Mouse (Mus musculus): ENCODE measurements around the gene Gm21679.
"Not testable (repeated sequence)": the region's sequence is repeated elsewhere in the genome, so short reads cannot be mapped to it uniquely, and the experiment has no call there.

The Gm21679 gene

DNA sequence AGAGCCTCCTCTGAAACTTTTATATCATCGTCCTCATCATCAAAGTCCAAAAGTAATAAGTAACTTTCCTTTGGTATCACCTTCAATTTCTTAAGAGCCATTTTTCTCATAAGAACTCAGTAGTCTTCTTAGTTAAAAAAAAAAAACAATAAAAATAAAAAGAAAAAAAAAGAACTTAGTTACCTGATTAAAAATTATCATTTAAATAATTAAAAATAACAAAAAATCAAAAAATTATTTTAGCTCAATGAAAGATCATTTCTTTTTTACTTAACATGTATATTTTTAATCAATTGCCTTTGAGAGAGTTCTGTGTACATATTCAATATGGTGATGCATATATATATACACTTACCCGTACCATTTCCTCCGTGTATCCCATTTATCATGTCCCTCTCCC is at the start of gene Gm21679:
TSS of gene Gm21679 (minus strand) at position 101 of the 400 bp plus-strand sequence.
- not testable (repeated sequence) for DNase-seq (ENCODE audit: low read depth, low spot score)
